Mouse (Mus musculus) lung, postnatal 0 days (tissue): ENCODE results near the gene Serpine2. TPM values are rescaled to one million over a fixed set of nuclear protein-coding genes. Genes with fewer than 3 reads are reported as not detected.

ENCODE experiments used
- ATAC-seq: fragments of 200-750 bp; cut with Nextera tagmentation; 2 replicates; pipeline ENCODE4 v1.8.0; 2017; ENCODE audit warnings: moderate library complexity
- DNase-seq: peaks from one replicate; pipeline ENCODE4 v3.0.0-alpha.2; 2016; ENCODE audit warnings: low spot score
- H3K27ac ChIP-seq: fragments of 300-500 bp; sonication (generic); 2 replicates; pipeline ENCODE4 v1.5.1; 2014; ENCODE audit warnings: antibody characterized with exemption, mild to moderate bottlenecking, low read length, mixed read lengths
- H3K27me3 ChIP-seq: fragments of 300-500 bp; sonication (generic); replicated peaks from 2 replicates; pipeline ENCODE4 v1.6.1; 2014; ENCODE audit warnings: low read length, mixed read lengths; ENCODE audit not compliant: insufficient read depth
- H3K36me3 ChIP-seq: fragments of 300-500 bp; sonication (generic); 2 replicates; pipeline ENCODE4 v1.6.1; 2014; ENCODE audit warnings: low read length, mixed read lengths; ENCODE audit not compliant: insufficient read depth
- H3K4me1 ChIP-seq: fragments of 300-500 bp; sonication (generic); 2 replicates; pipeline ENCODE4 v1.6.1; 2014; ENCODE audit warnings: antibody characterized with exemption, low read depth, low read length, mixed read lengths; ENCODE audit not compliant: insufficient read depth
- H3K4me2 ChIP-seq: fragments of 300-500 bp; sonication (generic); replicated peaks from 2 replicates; pipeline ENCODE4 v1.6.1; 2014; ENCODE audit warnings: low read depth, mild to moderate bottlenecking, low read length, moderate library complexity, mixed read lengths
- H3K4me3 ChIP-seq: fragments of 300-500 bp; sonication (generic); 2 replicates; pipeline ENCODE4 v1.5.1; 2014; ENCODE audit warnings: low read depth, low read length
- H3K9ac ChIP-seq: fragments of 300-500 bp; sonication (generic); replicated peaks from 2 replicates; pipeline ENCODE4 v1.6.1; 2014; ENCODE audit warnings: low read depth, mild to moderate bottlenecking
- H3K9me3 ChIP-seq: fragments of 300-500 bp; sonication (generic); 2 replicates; pipeline ENCODE4 v1.6.1; 2016; ENCODE audit warnings: low read length, mixed read lengths
- CTCF ChIP-seq: IDR thresholded peaks from 2 replicates; pipeline ENCODE4 v1.5.1; 2016; ENCODE audit warnings: antibody characterized with exemption, mild to moderate bottlenecking
- EP300 ChIP-seq: IDR thresholded peaks from 2 replicates; pipeline ENCODE4 v1.6.1; 2016; ENCODE audit warnings: antibody characterized with exemption, mild to moderate bottlenecking, control low read depth
- WGBS: fragments of 180-500 bp; shearing (Covaris S2); extraction: QIAGEN DNeasy Blood & Tissue Kit; methylation state at CpG from one replicate; pipeline ENCODE4 v1.1.7; 2014; 5-methylcytosine and 5-hydroxymethylcytosine counted together
- polyA plus RNA-seq: library from polyadenylated mRNA; unstranded; fragments of >200 nt; fragmentation: Nextera tagmentation; extraction: Ambion mirVana; gene quantifications from 2 replicates; pipeline ENCODE4 v1.2.1, GENCODE M21; 2015

Gene Serpine2
- 271 and 276 TPM in 2 replicates for polyA plus RNA-seq

GRCm38 (mm10) chr1:79861130-79861942 lies at the start of gene Serpine2:
Gene Serpine2, minus strand, starts transcription at chr1:79861180.
- peak; percentile 61 for DNase-seq
- TF ChIP-seq CTCF (no peak), EP300 (no peak)
- Histone ChIP-seq H3K27me3 (no peaks in the 10 kb centered on the region), H3K9me3 (no peaks in the 10 kb centered on the region), H3K27ac (peak within 1 kb of the TSS; percentile 55; the same call in 1 of the 2 replicates), H3K4me3 (no peak within 1 kb of the TSS), H3K4me2 (peak within 1 kb of the TSS; percentile 25; the same call in 1 of the 2 replicates), H3K4me1 (peaks cover 13% of the 10 kb centered on the region; the same call in 1 of the 2 replicates), H3K36me3 (no peaks in the 10 kb centered on the region), H3K9ac (no peak within 1 kb of the TSS)
- WGBS, result 14% methylated on average over 6 of the region's 6 CpGs
- ATAC-seq, result no peak

DNA sequence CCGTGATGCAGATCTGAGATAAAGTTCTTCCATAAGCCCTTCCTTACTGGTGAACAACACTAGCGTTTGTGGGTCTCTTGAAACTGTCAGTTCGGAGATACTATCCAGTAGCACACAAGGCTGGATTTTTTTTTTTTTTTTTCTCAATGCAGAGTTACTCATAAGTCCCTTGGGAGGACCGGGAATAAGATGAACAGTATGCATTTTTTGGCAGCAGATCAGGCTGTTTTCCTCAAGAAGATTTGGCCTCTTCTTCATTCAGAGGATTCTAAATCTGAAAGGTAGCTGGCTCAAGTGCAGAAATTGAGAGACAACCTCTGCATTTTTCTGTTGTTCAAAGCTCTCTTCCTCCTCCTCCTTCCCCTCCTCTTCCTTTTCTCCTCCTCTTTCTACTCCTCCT lies 46.8 kb upstream of the Serpine2 start:
- H3K4me2 ChIP-seq, result no peak overlapping the region
- DNase-seq (no peak), ATAC-seq (no peak)
- no peak overlapping the region for H3K27ac ChIP-seq
- H3K4me3 ChIP-seq, result no peak overlapping the region
- H3K9ac ChIP-seq, result no peak overlapping the region
- H3K9me3 ChIP-seq, result no peaks in the 10 kb centered on the region
- no peaks in the 10 kb centered on the region for H3K4me1 ChIP-seq
- TF ChIP-seq EP300, result no peak
- no peak for TF ChIP-seq CTCF
- 74% methylated on average over 4 of the region's 4 CpGs for WGBS
- no peaks in the 10 kb centered on the region for H3K27me3 ChIP-seq
- no peaks in the 10 kb centered on the region for H3K36me3 ChIP-seq

DNA sequence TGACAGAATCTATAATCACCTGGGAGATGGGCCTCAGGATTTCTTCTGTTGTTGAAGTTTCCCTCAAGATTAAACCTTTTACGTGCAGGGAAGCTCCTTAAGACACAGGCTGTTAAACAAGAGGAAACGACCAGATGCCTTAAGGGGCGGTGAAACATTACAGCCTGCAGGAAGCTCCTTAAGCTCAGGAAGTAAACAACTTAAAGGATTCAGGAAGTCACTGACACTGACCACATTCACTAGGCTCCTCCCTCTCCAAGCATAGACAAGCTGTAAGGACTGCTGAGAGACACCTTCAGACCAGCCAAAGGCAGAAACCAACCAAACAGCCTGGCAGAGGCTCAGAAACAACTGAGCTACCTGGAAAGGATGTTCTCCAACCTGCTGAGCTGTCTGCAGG lies 44.3 kb upstream of the Serpine2 start:
- no peak for DNase-seq

DNA sequence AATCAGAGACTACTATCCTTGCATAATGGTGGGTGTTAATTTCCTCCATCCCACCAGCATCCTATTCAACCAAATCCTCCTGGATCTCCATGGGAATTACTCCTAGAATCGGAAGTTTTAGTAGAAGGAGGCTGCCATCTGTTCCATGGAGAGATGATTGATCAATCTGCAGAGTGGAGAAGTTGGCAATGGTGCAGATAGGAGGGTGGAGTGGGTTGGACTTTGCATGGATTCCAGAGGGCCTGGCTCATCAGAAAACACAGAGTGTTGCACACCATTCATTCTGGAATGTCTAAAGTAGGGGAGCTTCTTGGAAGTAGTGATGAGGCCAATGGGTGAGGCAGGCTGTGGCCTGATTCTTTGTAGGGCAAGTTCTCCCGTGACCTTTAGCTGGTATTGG lies 41.9 kb upstream of the Serpine2 start:
- H3K27me3 ChIP-seq, result no peaks in the 10 kb centered on the region
- no peaks in the 10 kb centered on the region for H3K9me3 ChIP-seq
- DNase-seq (no peak), ATAC-seq (no peak)
- WGBS, result 73% methylated on average over 2 of the region's 2 CpGs
- H3K27ac ChIP-seq, result no peak overlapping the region
- H3K4me3 ChIP-seq, result no peak overlapping the region
- no peak overlapping the region for H3K9ac ChIP-seq
- H3K4me1 ChIP-seq, result no peaks in the 10 kb centered on the region
- TF ChIP-seq CTCF, result no peak
- TF ChIP-seq EP300, result no peak
- no peaks in the 10 kb centered on the region for H3K36me3 ChIP-seq
- H3K4me2 ChIP-seq, result no peak overlapping the region

More for the DNA sequence above, 44.3 kb upstream of the Serpine2 start:
- no peak for TF ChIP-seq CTCF
- TF ChIP-seq EP300, result no peak
- H3K9me3 ChIP-seq, result no peaks in the 10 kb centered on the region
- H3K4me2 ChIP-seq, result no peak overlapping the region
- no peak overlapping the region for H3K27ac ChIP-seq
- no peak for ATAC-seq
- H3K4me1 ChIP-seq, result no peaks in the 10 kb centered on the region
- no peaks in the 10 kb centered on the region for H3K36me3 ChIP-seq
- H3K4me3 ChIP-seq, result no peak overlapping the region
- H3K9ac ChIP-seq, result no peak overlapping the region
- WGBS, result 14% methylated on average over 3 of the region's 3 CpGs
- no peaks in the 10 kb centered on the region for H3K27me3 ChIP-seq

- 23% methylated on average over 3 of the region's 3 CpGs for WGBS
- H3K9ac ChIP-seq, result no peak overlapping the region
- H3K9me3 ChIP-seq, result no peaks in the 10 kb centered on the region
- no peak overlapping the region for H3K27ac ChIP-seq
- no peak for TF ChIP-seq CTCF
- TF ChIP-seq EP300, result no peak
- H3K4me2 ChIP-seq, result no peak overlapping the region
- H3K4me3 ChIP-seq, result no peak overlapping the region
- DNase-seq (no peak), ATAC-seq (no peak)
- no peaks in the 10 kb centered on the region for H3K4me1 ChIP-seq
- no peaks in the 10 kb centered on the region for H3K27me3 ChIP-seq
- no peaks in the 10 kb centered on the region for H3K36me3 ChIP-seq
Measured at GRCm38 (mm10) chr1:79882648-79883047, 21.7 kb upstream of the Serpine2 start.

- no peak overlapping the region for H3K4me3 ChIP-seq
- no peaks in the 10 kb centered on the region for H3K36me3 ChIP-seq
- no peak for ATAC-seq
- DNase-seq, result no peak
- WGBS, result 51% methylated on average over 3 of the region's 3 CpGs
- TF ChIP-seq EP300 (no peak), CTCF (no peak)
- no peak overlapping the region for H3K4me2 ChIP-seq
- no peaks in the 10 kb centered on the region for H3K27me3 ChIP-seq
- no peaks in the 10 kb centered on the region for H3K4me1 ChIP-seq
- H3K9me3 ChIP-seq, result no peaks in the 10 kb centered on the region
- no peak overlapping the region for H3K27ac ChIP-seq
- no peak overlapping the region for H3K9ac ChIP-seq
Measured at GRCm38 (mm10) chr1:79874741-79875140, 13.8 kb upstream of the Serpine2 start.
